Mouse (Mus musculus): ENCODE measurements around the gene Phf7. TPM values are rescaled to one million over a fixed set of nuclear protein-coding genes. Genes with fewer than 3 reads are reported as not detected.

The Phf7 gene
- polyA plus RNA-seq (2015; fragmentation: Nextera tagmentation; extraction: Ambion mirVana), result 11.2 and 11.8 TPM in 2 replicates

DNA sequence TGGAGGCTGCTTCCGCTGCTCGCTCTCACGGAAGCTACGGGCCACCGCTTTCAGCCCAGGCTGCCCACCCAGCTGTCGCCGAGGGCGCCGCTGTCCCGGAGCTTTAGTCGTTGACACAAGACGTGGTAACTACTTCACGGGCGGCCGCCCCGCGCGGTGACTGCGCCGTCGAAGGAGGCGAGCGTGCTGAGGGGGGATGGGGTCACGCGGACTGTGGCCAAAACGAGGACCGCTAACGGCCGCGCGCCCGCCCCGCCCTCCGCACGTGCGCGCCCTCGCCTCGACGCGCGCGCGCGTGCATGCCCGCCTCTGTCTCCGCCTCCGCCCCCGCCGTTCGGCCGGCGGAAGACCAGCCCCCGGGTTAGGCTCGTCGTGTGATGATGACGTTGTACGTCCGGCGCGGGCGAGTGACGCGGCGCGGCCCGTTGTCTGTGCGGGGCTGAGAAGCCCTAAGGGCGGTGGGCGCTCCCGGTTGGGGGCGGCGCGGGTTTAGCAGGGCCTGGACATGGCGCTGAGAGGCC, at the start of gene Phf7, which contains the start of gene Bap1:
Gene Phf7, minus strand, starts transcription at position 234 of the 521 bp plus-strand sequence.
Gene Bap1, plus strand, starts transcription at position 367 of the 521 bp plus-strand sequence.
- Histone ChIP-seq H3K9ac (peak within 1 kb of the TSS; percentile 99), H3K9me3 (no peaks in the 10 kb centered on the region), H3K4me1 (peaks cover 10% of the 10 kb centered on the region), H3K36me3 (peaks cover 34% of the 10 kb centered on the region), H3K27me3 (replicated peaks) (no peaks in the 10 kb centered on the region), H3K27ac (peak within 1 kb of the TSS; percentile 94), H3K4me2 (peak within 1 kb of the TSS; percentile 78), H3K4me3 (replicated peaks) (peak within 1 kb of the TSS; percentile 100)
- WGBS, result under 1% methylated on average over 75 of the region's 75 CpGs
- ATAC-seq (ENCODE audit: insufficient read depth, low FRiP score, low read depth), result peak; percentile 91

DNA sequence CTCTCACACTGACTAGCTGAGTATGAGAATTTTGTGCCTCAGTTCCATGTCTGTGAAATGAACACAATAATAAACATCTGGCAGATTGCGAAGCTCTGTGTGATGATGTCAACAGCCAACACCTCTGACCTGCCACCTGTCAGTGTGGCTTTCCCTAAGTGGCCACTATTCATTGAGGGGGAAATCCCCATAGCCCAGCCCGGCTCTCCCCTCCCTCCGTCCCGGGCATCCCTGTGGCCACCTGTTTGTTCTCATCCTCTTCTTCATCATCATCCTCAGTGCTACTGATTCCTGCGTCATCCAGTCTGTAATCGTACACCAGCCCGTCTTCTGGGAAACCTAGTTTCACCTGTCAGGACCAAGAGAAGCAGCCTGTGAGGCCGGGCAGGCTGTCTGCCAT, 34.6 kb upstream of the Phf7 start:
- no peak overlapping the region for H3K9ac ChIP-seq
- H3K9me3 ChIP-seq, result no peaks in the 10 kb centered on the region
- H3K27ac ChIP-seq, result no peak overlapping the region
- ATAC-seq (ENCODE audit: insufficient read depth, low FRiP score, low read depth), result no peak
- no peaks in the 10 kb centered on the region for H3K36me3 ChIP-seq
- WGBS, result 74% methylated on average over 8 of the region's 8 CpGs
- H3K27me3 ChIP-seq (replicated peaks), result no peaks in the 10 kb centered on the region
- H3K4me3 ChIP-seq (replicated peaks), result no peak overlapping the region
- no peaks in the 10 kb centered on the region for H3K4me1 ChIP-seq
- no peak overlapping the region for H3K4me2 ChIP-seq

DNA sequence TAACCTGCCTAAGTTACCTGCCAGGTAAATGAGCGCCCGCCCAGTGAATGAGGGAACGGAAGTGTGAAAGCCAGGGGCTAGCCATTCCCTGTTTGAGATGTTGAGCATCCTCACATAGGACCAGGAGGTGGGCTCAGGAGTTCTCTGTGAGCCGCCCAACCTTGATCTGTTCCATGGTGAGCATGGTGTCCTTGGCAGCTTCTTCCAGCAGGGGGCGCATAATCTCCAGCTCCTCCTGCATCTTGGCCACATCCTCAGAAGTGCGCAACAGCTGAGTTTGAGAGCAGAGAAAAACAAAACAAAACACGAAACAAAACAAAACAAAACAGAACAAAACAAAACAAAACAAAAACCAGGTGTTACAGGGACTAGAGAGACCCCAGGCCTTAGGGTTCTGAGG, 21.0 kb upstream of the Phf7 start:
- no peak for ATAC-seq (ENCODE audit: insufficient read depth, low FRiP score, low read depth)
- Histone ChIP-seq H3K9me3 (no peaks in the 10 kb centered on the region), H3K36me3 (no peaks in the 10 kb centered on the region), H3K27me3 (replicated peaks) (no peaks in the 10 kb centered on the region), H3K27ac (no peak overlapping the region), H3K4me3 (replicated peaks) (no peak overlapping the region), H3K4me2 (no peak overlapping the region), H3K4me1 (peaks cover 4% of the 10 kb centered on the region; the same call in 1 of the 2 replicates), H3K9ac (no peak overlapping the region)
- WGBS, result 19% methylated on average over 7 of the region's 7 CpGs

DNA sequence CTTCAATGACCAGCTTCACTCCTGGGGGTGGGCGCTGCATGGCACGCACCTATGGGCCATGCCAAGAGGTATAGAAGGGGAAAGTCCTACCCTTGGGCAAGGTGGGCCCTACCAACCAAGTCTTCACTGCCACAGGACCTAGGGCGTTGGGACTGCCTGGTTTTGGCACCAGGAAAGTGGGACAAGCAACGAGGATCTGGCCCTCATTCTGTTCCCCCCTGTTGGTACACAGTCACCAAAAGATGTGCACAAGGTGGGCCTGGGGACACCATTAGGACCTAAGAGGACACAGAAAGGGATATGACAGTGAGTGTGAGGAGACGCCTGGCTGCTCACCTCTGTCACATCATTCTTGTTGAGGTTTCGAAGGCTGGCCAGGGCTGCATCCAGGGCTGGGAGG, 20.0 kb upstream of the Phf7 start:
- H3K9ac ChIP-seq, result no peak overlapping the region
- ATAC-seq (ENCODE audit: insufficient read depth, low FRiP score, low read depth), result no peak
- H3K4me3 ChIP-seq (replicated peaks), result no peak overlapping the region
- no peaks in the 10 kb centered on the region for H3K9me3 ChIP-seq
- no peaks in the 10 kb centered on the region for H3K36me3 ChIP-seq
- no peak overlapping the region for H3K4me2 ChIP-seq
- no peaks in the 10 kb centered on the region for H3K27me3 ChIP-seq (replicated peaks)
- H3K27ac ChIP-seq, result no peak overlapping the region
- H3K4me1 ChIP-seq, result peaks cover 4% of the 10 kb centered on the region; the same call in 1 of the 2 replicates
- WGBS, result 89% methylated on average over 6 of the region's 6 CpGs

DNA sequence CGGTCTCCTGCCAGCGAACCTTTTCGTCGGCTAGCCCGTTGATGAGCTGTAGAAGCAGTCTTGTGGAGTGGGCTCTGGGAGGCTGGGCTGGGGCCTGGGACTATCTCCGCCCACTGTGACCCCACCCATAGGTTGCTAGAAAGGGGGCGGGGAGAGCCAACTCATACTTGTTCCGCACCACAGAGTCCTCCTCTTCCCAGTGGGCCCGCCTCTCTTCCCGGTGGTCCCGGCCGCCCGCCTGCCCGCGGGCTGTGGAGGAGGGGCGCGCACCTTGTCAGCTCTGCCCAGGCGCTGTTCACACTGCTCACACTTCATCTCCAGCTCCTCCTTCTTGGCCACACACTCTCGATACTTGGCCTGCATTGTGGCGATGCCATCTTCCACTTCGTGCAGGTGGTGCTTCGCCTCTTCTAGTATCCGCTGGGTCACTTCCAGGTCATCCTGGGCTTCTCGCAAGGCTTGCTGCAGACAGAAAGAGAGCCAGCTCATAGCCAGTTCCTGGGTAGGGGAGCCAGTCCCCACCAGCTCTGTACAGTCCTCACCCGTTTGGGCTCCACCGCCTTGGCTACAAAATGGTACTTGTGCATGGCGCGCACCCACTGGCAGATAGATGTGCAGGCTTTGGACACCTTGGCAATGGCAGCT, 18.5 kb upstream of the Phf7 start:
- Histone ChIP-seq H3K4me3 (replicated peaks) (peak overlapping the region; percentile 38), H3K4me1 (peaks cover 4% of the 10 kb centered on the region; the same call in 1 of the 2 replicates), H3K27me3 (replicated peaks) (no peaks in the 10 kb centered on the region), H3K9me3 (no peaks in the 10 kb centered on the region), H3K4me2 (peak overlapping the region; percentile 67), H3K9ac (0 out of 2 replicates have a peak overlapping the region, but pooled peaks have one; percentile 17), H3K36me3 (no peaks in the 10 kb centered on the region), H3K27ac (peak overlapping the region; percentile 11; the same call in 1 of the 2 replicates)
- ATAC-seq (ENCODE audit: insufficient read depth, low FRiP score, low read depth), result peak; percentile 83
- 15% methylated on average over 26 of the region's 28 CpGs for WGBS

DNA sequence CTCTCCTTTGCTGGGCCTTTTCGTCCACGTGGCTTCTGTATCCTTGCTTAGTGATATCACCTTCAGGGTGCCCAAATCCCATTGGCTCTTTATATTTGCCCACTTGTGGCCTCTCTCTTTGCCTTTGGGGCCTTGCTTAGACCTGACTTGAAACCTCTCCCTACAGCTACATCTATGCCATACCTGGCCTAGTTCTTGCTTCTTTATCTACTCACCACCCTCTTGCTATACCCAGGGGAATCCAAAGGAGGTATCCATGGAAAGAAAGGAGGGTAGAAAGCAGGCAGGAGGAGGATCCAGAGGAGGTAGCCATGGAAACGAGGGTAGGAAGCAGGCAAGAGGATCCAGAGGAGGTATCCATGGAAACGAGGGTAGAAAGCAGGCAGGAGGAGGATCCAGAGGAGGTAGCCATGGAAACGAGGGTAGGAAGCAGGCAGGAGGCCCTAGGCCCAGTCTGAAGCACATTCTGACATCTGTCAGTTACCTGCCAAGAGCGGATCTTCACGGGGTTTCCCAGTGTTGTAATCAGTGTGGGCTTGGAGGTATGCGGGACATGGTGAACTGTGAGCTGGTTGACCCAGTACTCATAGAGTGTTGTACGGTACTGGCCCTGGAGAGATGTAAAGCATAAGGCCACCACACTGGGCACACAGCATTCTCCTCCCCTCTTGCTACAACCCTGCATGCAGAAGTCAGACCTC, 17.3 kb upstream of the Phf7 start:
- H3K27me3 ChIP-seq (replicated peaks), result no peaks in the 10 kb centered on the region
- H3K4me2 ChIP-seq, result peak overlapping the region; percentile 67
- no peak overlapping the region for H3K4me3 ChIP-seq (replicated peaks)
- H3K9ac ChIP-seq, result no peak overlapping the region
- 68% methylated on average over 9 of the region's 9 CpGs for WGBS
- ATAC-seq (ENCODE audit: insufficient read depth, low FRiP score, low read depth), result no peak
- H3K4me1 ChIP-seq, result peaks cover 4% of the 10 kb centered on the region; the same call in 1 of the 2 replicates
- H3K36me3 ChIP-seq, result no peaks in the 10 kb centered on the region
- H3K27ac ChIP-seq, result no peak overlapping the region
- no peaks in the 10 kb centered on the region for H3K9me3 ChIP-seq

DNA sequence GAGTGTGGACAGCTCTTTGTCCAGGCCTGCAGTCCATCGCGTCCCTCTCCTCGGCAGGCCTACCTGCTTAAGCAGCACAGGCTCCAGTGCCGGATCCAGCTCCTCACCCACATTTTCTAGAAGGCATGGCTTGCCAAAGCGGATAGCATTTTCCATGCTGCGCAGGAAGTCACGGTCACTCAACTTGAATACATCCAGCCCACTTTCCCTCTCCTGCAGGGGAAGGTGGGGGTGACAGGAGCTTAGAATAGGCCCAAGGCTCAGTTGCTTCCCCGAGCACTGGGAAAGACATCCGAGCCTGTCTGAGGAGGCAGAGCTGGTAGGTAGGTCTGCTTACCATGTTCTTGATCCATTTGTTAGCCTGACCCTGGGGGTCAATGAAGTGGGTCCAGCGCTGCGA, 16.5 kb upstream of the Phf7 start:
- Histone ChIP-seq H3K27ac (no peak overlapping the region), H3K4me3 (replicated peaks) (no peak overlapping the region), H3K9ac (no peak overlapping the region), H3K4me1 (peaks cover 4% of the 10 kb centered on the region; the same call in 1 of the 2 replicates), H3K27me3 (replicated peaks) (no peaks in the 10 kb centered on the region), H3K36me3 (no peaks in the 10 kb centered on the region), H3K4me2 (no peak overlapping the region), H3K9me3 (no peaks in the 10 kb centered on the region)
- no peak for ATAC-seq (ENCODE audit: insufficient read depth, low FRiP score, low read depth)
- WGBS, result 81% methylated on average over 11 of the region's 11 CpGs

DNA sequence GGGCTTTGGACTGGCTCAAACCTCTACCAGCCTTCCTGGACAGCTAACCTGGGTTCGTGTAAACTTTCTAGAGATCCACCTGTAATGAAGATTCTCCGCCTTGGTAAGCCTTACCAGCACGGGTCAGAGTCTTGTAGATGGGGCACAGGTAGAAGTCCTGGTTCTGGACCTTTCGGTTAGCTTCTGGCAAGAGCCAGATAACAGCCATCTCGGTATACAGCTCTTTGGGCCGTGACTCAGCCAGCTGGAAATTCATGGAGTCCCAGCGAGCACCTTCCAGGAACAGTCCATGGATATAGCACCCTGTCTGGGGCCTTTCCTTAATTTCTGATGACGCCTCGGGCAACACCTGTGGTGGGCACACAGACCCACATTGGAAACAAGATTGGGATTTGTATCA, 9.8 kb upstream of the Phf7 start:
- no peaks in the 10 kb centered on the region for H3K4me1 ChIP-seq
- H3K4me3 ChIP-seq (replicated peaks), result no peak overlapping the region
- H3K9me3 ChIP-seq, result no peaks in the 10 kb centered on the region
- H3K4me2 ChIP-seq, result no peak overlapping the region
- peak; percentile 32; the same call in 1 of the 2 replicates for ATAC-seq (ENCODE audit: insufficient read depth, low FRiP score, low read depth)
- H3K9ac ChIP-seq, result no peak overlapping the region
- peaks cover 54% of the 10 kb centered on the region for H3K36me3 ChIP-seq
- no peaks in the 10 kb centered on the region for H3K27me3 ChIP-seq (replicated peaks)
- no peak overlapping the region for H3K27ac ChIP-seq
- 88% methylated on average over 9 of the region's 9 CpGs for WGBS

DNA sequence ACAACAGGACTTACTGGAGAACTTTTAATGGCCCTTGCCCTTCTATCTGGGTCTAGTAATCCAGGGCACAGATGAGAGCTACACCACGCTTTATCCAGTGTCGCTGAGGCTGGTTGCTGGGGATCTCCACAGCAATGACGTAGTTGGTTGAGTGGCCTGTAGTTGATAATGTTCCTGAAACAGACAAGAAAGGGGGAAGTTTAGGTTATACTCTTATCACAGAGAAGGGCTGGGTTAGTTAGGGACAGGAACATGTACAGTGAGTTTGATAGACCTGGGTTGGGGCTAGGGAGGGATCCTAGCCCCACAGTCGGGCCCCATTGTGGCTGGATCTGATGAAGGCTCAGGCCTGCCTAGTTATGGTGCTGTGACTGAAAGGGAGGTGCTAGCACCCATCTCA, 9.3 kb upstream of the Phf7 start:
- Histone ChIP-seq H3K9ac (no peak overlapping the region), H3K36me3 (peaks cover 59% of the 10 kb centered on the region), H3K4me3 (replicated peaks) (no peak overlapping the region), H3K9me3 (no peaks in the 10 kb centered on the region), H3K4me1 (no peaks in the 10 kb centered on the region), H3K27ac (no peak overlapping the region), H3K4me2 (no peak overlapping the region), H3K27me3 (replicated peaks) (no peaks in the 10 kb centered on the region)
- WGBS, result 94% methylated on average over 4 of the region's 4 CpGs
- ATAC-seq (ENCODE audit: insufficient read depth, low FRiP score, low read depth), result peak; percentile 81

DNA sequence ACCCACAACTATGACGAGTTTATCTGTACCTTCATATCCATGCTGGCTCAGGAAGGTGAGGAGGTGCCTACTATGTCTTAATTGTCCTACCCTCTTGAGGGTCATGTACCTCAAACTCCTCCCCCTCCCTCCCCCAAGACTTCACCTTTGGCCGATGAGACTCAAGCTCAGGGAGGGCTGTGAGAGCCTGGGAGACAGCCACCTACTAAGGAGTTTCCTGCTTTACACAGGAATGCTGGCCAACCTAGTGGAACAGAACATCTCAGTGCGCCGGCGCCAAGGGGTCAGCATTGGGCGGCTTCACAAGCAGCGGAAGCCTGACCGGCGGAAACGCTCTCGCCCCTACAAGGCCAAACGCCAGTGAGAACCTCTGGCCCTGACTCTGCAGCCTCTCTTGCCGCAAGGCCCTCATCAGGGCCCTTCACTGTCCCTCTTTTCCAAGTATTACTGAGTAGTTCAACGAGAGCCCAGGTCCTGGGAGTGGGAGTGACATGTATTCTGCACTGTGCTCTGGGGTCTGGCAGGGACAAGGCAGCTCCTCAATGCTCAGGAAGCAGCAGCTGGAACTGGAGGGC, 7.4 kb upstream of the Phf7 start:
- WGBS, result 92% methylated on average over 14 of the region's 14 CpGs

DNA sequence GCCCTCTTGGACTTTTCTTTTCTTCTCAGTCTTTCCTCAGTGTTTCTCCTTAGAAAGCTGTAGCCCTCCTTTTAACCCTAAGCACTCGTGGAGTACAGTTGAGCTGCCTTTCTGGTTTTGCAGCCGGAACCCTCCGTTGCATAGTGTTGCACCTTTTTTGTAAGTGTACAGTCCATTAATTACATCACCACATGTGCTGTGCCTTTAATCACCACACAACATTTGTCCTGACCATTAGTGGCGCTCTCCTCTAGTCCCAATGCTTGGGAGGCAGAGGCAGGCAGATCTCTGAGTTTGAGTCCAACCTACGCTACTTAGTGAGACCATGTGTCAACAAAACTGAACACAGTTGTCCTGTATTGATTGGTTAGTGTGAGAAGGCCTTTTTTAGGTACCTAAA, 974 bp upstream of the Phf7 start:
- Histone ChIP-seq H3K4me2 (peak overlapping the region; percentile 78), H3K4me1 (peaks cover 10% of the 10 kb centered on the region), H3K4me3 (replicated peaks) (peak overlapping the region; percentile 100), H3K36me3 (peaks cover 43% of the 10 kb centered on the region), H3K27me3 (replicated peaks) (no peaks in the 10 kb centered on the region), H3K9ac (peak overlapping the region; percentile 99), H3K9me3 (no peaks in the 10 kb centered on the region), H3K27ac (no peak overlapping the region)
- WGBS, result 79% methylated on average over 5 of the region's 5 CpGs
- no peak for ATAC-seq (ENCODE audit: insufficient read depth, low FRiP score, low read depth)

More for the DNA sequence above, 7.4 kb upstream of the Phf7 start:
- no peaks in the 10 kb centered on the region for H3K27me3 ChIP-seq (replicated peaks)
- H3K9me3 ChIP-seq, result no peaks in the 10 kb centered on the region
- H3K36me3 ChIP-seq, result peaks cover 77% of the 10 kb centered on the region
- no peak overlapping the region for H3K27ac ChIP-seq
- ATAC-seq (ENCODE audit: insufficient read depth, low FRiP score, low read depth), result no peak
- no peaks in the 10 kb centered on the region for H3K4me1 ChIP-seq
- no peak overlapping the region for H3K4me2 ChIP-seq
- no peak overlapping the region for H3K4me3 ChIP-seq (replicated peaks)
- H3K9ac ChIP-seq, result no peak overlapping the region

DNA sequence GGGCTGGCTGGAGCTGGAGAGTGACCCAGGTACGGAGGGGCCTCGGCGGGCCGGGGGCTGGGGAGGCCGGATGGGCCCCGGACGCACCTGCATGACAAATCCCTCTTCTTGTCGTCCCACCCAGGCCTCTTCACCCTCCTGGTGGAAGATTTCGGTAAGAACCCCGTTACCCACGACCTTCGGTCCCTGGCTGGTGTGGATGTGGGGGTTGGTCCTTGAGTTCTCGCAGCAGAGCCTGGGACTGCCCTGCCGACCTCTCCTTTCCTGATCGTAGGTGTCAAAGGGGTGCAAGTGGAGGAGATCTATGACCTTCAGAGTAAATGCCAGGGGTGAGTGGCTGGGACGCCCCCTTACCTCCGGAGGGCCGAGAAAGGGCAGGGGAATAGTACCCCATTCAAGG, 509 bp upstream of the Phf7 start:
- ATAC-seq (ENCODE audit: insufficient read depth, low FRiP score, low read depth), result no peak; the same call in 1 of the 2 replicates
- Histone ChIP-seq H3K9me3 (no peaks in the 10 kb centered on the region), H3K36me3 (peaks cover 39% of the 10 kb centered on the region), H3K27me3 (replicated peaks) (no peaks in the 10 kb centered on the region), H3K27ac (peak overlapping the region; percentile 77), H3K9ac (peak overlapping the region; percentile 99), H3K4me1 (peaks cover 10% of the 10 kb centered on the region), H3K4me3 (replicated peaks) (peak overlapping the region; percentile 100), H3K4me2 (peak overlapping the region; percentile 78)
- WGBS, result under 1% methylated on average over 18 of the region's 18 CpGs
